ENCODE assay signal across 8 mouse cellular contexts in the genomic region with DNA sequence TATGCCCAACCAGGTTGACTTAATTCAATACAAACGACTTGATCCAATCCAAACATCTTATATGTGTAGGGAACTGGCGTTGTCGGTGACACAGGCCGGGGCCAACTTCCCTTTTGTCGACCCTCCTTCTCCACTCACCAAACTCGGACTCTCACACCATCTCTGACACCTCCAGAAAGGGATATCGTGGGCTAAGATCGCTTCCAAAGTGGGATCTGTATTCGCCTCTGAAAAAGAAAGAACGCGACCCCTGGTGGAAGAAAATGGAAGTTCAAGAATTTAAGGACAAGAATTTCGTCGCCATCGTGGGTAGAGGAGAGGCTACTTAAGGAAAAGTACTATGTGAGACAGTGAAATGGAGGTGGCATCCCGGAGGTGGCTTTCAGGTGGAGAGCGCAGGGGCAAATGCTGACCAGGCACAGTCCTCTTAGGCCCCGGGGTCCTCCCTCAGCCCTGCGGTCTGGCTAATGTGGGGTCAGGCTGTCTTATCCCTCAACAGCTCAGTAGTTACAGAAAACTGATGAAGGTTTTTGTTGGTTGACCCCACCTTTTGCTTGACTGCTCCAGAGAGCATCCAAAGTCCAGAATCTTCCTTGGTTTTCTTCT. TPM values are rescaled to one million over a fixed set of nuclear protein-coding genes. Genes with fewer than 3 reads are reported as not detected.
A peak's percentile ranks its signal among the peaks of the same experiment; 100 is the strongest.
DNase-seq lines count a peak whose midpoint lies in the region; ATAC-seq and TF ChIP-seq lines count a peak whose summit lies in the region.

No protein-coding gene starts in this region.

- no peak overlapping the region for H3K9ac ChIP-seq in forebrain, embryonic 14.5 days (ENCODE audit: low read length)
- H3K9ac ChIP-seq in hindbrain, postnatal 0 days (replicated peaks; ENCODE audit: low read length), result no peak overlapping the region
- no peak overlapping the region for H3K9ac ChIP-seq in midbrain, embryonic 11.5 days (ENCODE audit: low read length)

- peak overlapping the region; percentile 69 for H3K4me2 ChIP-seq in forebrain, embryonic 14.5 days (ENCODE audit: low read length)
- H3K4me2 ChIP-seq in hindbrain, postnatal 0 days (ENCODE audit: low read depth, low read length), result no peak overlapping the region
- peak overlapping the region; percentile 31; the same call in 1 of the 2 replicates for H3K4me2 ChIP-seq in midbrain, embryonic 11.5 days

- TF ChIP-seq CTCF in thymus, adult 2 months (IDR thresholded peaks at IDR 0.05; ENCODE audit: borderline replicate concordance, control insufficient read depth, extremely low read depth, insufficient read depth, low read length, poor library complexity), result peak; percentile 39; the same call in 1 of the 2 replicates
- peak; percentile 85 for TF ChIP-seq CTCF in hindbrain, postnatal 0 days (IDR thresholded peaks at IDR 0.05; ENCODE audit: low read depth)

- H3K4me1 ChIP-seq in thymus, adult 2 months (replicated peaks; ENCODE audit: control insufficient read depth, insufficient read depth, low read length), result peaks cover 21% of the 10 kb centered on the region
- peaks cover 41% of the 10 kb centered on the region for H3K4me1 ChIP-seq in forebrain, embryonic 14.5 days (ENCODE audit: control insufficient read depth, insufficient read depth, low read length)
- H3K4me1 ChIP-seq in hindbrain, postnatal 0 days (ENCODE audit: insufficient read depth, low read length), result peaks cover 6% of the 10 kb centered on the region; the same call in 1 of the 2 replicates
- H3K4me1 ChIP-seq in limb, embryonic 10.5 days, result peaks cover 21% of the 10 kb centered on the region
- H3K4me1 ChIP-seq in midbrain, embryonic 11.5 days (ENCODE audit: control insufficient read depth, insufficient read depth, low read length), result peaks cover 35% of the 10 kb centered on the region

- ATAC-seq in forebrain, embryonic 14.5 days, result 0 out of 2 replicates have a peak, but pooled peaks have one; percentile 11
- 0 out of 2 replicates have a peak, but pooled peaks have one; percentile 18 for ATAC-seq in hindbrain, postnatal 0 days
- peak; percentile 17; the same call in 1 of the 2 replicates for ATAC-seq in midbrain, embryonic 11.5 days (ENCODE audit: low FRiP score)

- no peak for TF ChIP-seq POLR2A in thymus, adult 2 months (IDR thresholded peaks at IDR 0.05; ENCODE audit: control insufficient read depth, extremely low read depth, insufficient read depth, low read length, poor library complexity)

- peak; percentile 43 for DNase-seq in thymus, adult 2 months
- no peak for DNase-seq in thymus, adult 18-20 months
- DNase-seq in cerebellum, adult 11-12 months, result peak; percentile 20
- DNase-seq in forebrain, embryonic 14.5 days (ENCODE audit: low spot score), result peak; percentile 96
- DNase-seq in hindbrain, postnatal 0 days (ENCODE audit: low spot score), result peak; percentile 91
- peak; percentile 66 for DNase-seq in limb, embryonic 10.5 days (ENCODE audit: low spot score)
- DNase-seq in midbrain, embryonic 11.5 days (ENCODE audit: low spot score, missing footprints), result peak; percentile 99
- peak; percentile 58 for DNase-seq in telencephalon, adult 2 months (ENCODE audit: low read depth, low spot score)

- no peaks in the 10 kb centered on the region for H3K9me3 ChIP-seq in forebrain, embryonic 14.5 days (replicated peaks; ENCODE audit: control insufficient read depth, low read length)
- H3K9me3 ChIP-seq in hindbrain, postnatal 0 days (ENCODE audit: low read length), result no peaks in the 10 kb centered on the region
- no peaks in the 10 kb centered on the region for H3K9me3 ChIP-seq in limb, embryonic 10.5 days (replicated peaks)
- no peaks in the 10 kb centered on the region for H3K9me3 ChIP-seq in midbrain, embryonic 11.5 days (ENCODE audit: control insufficient read depth, low read length)

- no peak overlapping the region for H3K4me3 ChIP-seq in thymus, adult 2 months (ENCODE audit: control insufficient read depth, insufficient read depth, low read length)
- H3K4me3 ChIP-seq in forebrain, embryonic 14.5 days (ENCODE audit: low read depth, low read length), result peak overlapping the region; percentile 33; the same call in 1 of the 2 replicates
- H3K4me3 ChIP-seq in hindbrain, postnatal 0 days (ENCODE audit: low read length), result no peak overlapping the region
- H3K4me3 ChIP-seq in limb, embryonic 10.5 days, result peak overlapping the region; percentile 22
- no peak overlapping the region for H3K4me3 ChIP-seq in midbrain, embryonic 11.5 days (ENCODE audit: low read depth, low read length)

- H3K36me3 ChIP-seq in thymus, adult 2 months (ENCODE audit: control insufficient read depth, insufficient read depth, low read length), result no peaks in the 10 kb centered on the region
- H3K36me3 ChIP-seq in forebrain, embryonic 14.5 days (ENCODE audit: control insufficient read depth, insufficient read depth, low read length), result no peaks in the 10 kb centered on the region
- no peaks in the 10 kb centered on the region for H3K36me3 ChIP-seq in hindbrain, postnatal 0 days (ENCODE audit: insufficient read depth, low read length)
- H3K36me3 ChIP-seq in limb, embryonic 10.5 days, result no peaks in the 10 kb centered on the region
- H3K36me3 ChIP-seq in midbrain, embryonic 11.5 days (ENCODE audit: control insufficient read depth, insufficient read depth, low read length), result no peaks in the 10 kb centered on the region

- WGBS in thymus, adult 2 months, result 7% methylated on average over 18 of the region's 18 CpGs
- 5% methylated on average over 18 of the region's 18 CpGs for WGBS in forebrain, embryonic 14.5 days
- WGBS in hindbrain, postnatal 0 days, result 7% methylated on average over 18 of the region's 18 CpGs
- 5% methylated on average over 18 of the region's 18 CpGs for WGBS in limb, embryonic 10.5 days
- WGBS in midbrain, embryonic 11.5 days, result 5% methylated on average over 18 of the region's 18 CpGs

- H3K27ac ChIP-seq in thymus, adult 2 months (ENCODE audit: control insufficient read depth, insufficient read depth, low read length), result no peak overlapping the region
- no peak overlapping the region for H3K27ac ChIP-seq in forebrain, embryonic 14.5 days (ENCODE audit: low read depth, low read length)
- H3K27ac ChIP-seq in hindbrain, postnatal 0 days, result no peak overlapping the region
- no peak overlapping the region for H3K27ac ChIP-seq in limb, embryonic 10.5 days
- H3K27ac ChIP-seq in midbrain, embryonic 11.5 days (ENCODE audit: low read depth, low read length), result no peak overlapping the region

- peaks cover 26% of the 10 kb centered on the region for H3K27me3 ChIP-seq in thymus, adult 2 months (ENCODE audit: control insufficient read depth, insufficient read depth, low read length)
- H3K27me3 ChIP-seq in forebrain, embryonic 14.5 days (replicated peaks; ENCODE audit: control insufficient read depth, insufficient read depth, low read length), result 0 out of 2 replicates have a peak, but pooled peaks cover 3% of the 10 kb centered on the region
- H3K27me3 ChIP-seq in hindbrain, postnatal 0 days (ENCODE audit: insufficient read depth, low read length), result peaks cover 38% of the 10 kb centered on the region
- peaks cover 67% of the 10 kb centered on the region for H3K27me3 ChIP-seq in limb, embryonic 10.5 days (ENCODE audit: low read depth, poor library complexity, severe bottlenecking)
- peaks cover 45% of the 10 kb centered on the region for H3K27me3 ChIP-seq in midbrain, embryonic 11.5 days (ENCODE audit: control insufficient read depth, insufficient read depth, low read length)

RNA-seq across cellular contexts. Expression of gene Ostm1, which starts 53.7 kb away (rescaled TPM):
- polyA plus RNA-seq in thymus, adult 2 months (2012; rRNA removed), result 63.0 and 69.4 TPM in 2 replicates
- 54.2 and 54.9 TPM in 2 replicates for polyA plus RNA-seq in forebrain, embryonic 14.5 days (2014; fragmentation: Nextera tagmentation; extraction: Ambion mirVana)
- total RNA-seq in hindbrain, postnatal 0 days (2014; rRNA removed), result 37.0 and 43.1 TPM in 2 replicates
- polyA plus RNA-seq in hindbrain, postnatal 0 days (2015; fragmentation: Nextera tagmentation; extraction: Ambion mirVana), result 36.8 and 39.2 TPM in 2 replicates
- 8.4 and 8.9 TPM in 2 replicates for polyA plus RNA-seq in limb, embryonic 10.5 days (2016; fragmentation: Nextera tagmentation; extraction: Ambion mirVana)
- 28.5 and 29.2 TPM in 2 replicates for polyA plus RNA-seq in midbrain, embryonic 11.5 days (2014; fragmentation: Nextera tagmentation; extraction: Ambion mirVana)

RNA-seq across cellular contexts. Expression of gene Nr2e1, which starts 53.9 kb away (rescaled TPM):
- polyA plus RNA-seq in thymus, adult 2 months (2012; rRNA removed), result not detected in 2 replicates
- polyA plus RNA-seq in forebrain, embryonic 14.5 days (2014; fragmentation: Nextera tagmentation; extraction: Ambion mirVana), result 33.2 and 39.4 TPM in 2 replicates
- 0.10 TPM in 1 of 2 replicates, not detected in the other for total RNA-seq in hindbrain, postnatal 0 days (2014; rRNA removed)
- polyA plus RNA-seq in hindbrain, postnatal 0 days (2015; fragmentation: Nextera tagmentation; extraction: Ambion mirVana), result not detected in 2 replicates
- not detected in 2 replicates for polyA plus RNA-seq in limb, embryonic 10.5 days (2016; fragmentation: Nextera tagmentation; extraction: Ambion mirVana)
- polyA plus RNA-seq in midbrain, embryonic 11.5 days (2014; fragmentation: Nextera tagmentation; extraction: Ambion mirVana), result 32.2 and 32.6 TPM in 2 replicates

Comparison
In these comparisons a context has a peak if more than half of its experiments do, and no peak if none do; other contexts are left out.
1. DNase-seq: peak in thymus, adult 2 months (single experiment), cerebellum, adult 11-12 months (single experiment), forebrain, embryonic 14.5 days (single experiment), hindbrain, postnatal 0 days (single experiment), limb, embryonic 10.5 days (single experiment), midbrain, embryonic 11.5 days (single experiment) and telencephalon, adult 2 months (single experiment); none in thymus, adult 18-20 months (0 of 2).
2. H3K4me3 ChIP-seq: peak in forebrain, embryonic 14.5 days (single experiment) and limb, embryonic 10.5 days (single experiment); none in thymus, adult 2 months (single experiment), hindbrain, postnatal 0 days (single experiment) and midbrain, embryonic 11.5 days (single experiment).
3. RNA of gene Nr2e1, which starts 53.9 kb away (polyA plus RNA-seq): 33.2 to 39.4 TPM in forebrain, embryonic 14.5 days and 32.2 to 32.6 TPM in midbrain, embryonic 11.5 days; not detected in hindbrain, postnatal 0 days, not detected in thymus, adult 2 months and not detected in limb, embryonic 10.5 days; every median in the first group is over 10 times any median in the second.
4. Peak in every context shown above with its lines, with median percentiles within 50 percentile points of each other: ATAC-seq.